Mouse (Mus musculus) C2C12 (cell line): Measurements from ENCODE around the gene Pef1.

ENCODE experiments used
- CTCF ChIP-seq: IDR thresholded peaks from one replicate; pipeline ENCODE4 v1.5.1; 2011; ENCODE audit not compliant: control insufficient read depth, insufficient read depth, insufficient read length
- USF1 ChIP-seq: IDR thresholded peaks from one replicate; pipeline ENCODE4 v1.6.1; 2011; ENCODE audit warnings: low read depth, mild to moderate bottlenecking, control low read depth, moderate library complexity

DNA sequence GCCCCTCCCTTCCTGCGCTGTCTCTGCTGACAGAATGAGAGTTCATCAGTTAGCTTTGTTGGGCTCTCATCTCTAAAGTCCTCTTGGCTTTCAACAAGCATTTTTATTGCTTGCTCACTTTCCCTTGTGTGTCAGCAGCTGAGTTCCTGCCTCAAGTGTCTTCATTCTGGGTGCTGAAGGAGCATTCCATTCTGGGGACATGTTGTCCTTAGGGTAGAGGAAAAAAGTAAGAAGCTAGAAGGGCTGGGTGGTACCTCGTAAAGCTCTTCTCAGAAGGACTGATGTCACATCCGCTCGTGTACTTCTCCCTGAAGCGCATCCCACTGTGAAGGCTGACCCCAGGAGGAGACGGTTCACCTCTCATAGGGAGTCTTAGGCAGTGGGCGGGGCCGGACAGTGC lies 19.2 kb downstream of the Pef1 start:
- TF ChIP-seq CTCF: no peak
- TF ChIP-seq USF1: no peak
